Mouse (Mus musculus): Measurements from ENCODE around the gene Thra. TPM values are rescaled to one million over a fixed set of nuclear protein-coding genes. Genes with fewer than 3 reads are reported as not detected.

The Thra gene
- polyA plus RNA-seq, 1 experiment from 2014 or later = 6.1 TPM

GRCm38 (mm10) chr11:98796515-98797216, 56.2 kb downstream of the Thra start:
- ATAC-seq = 0 out of 2 replicates have a peak, but pooled peaks have one; percentile 5
- peak overlapping the region; percentile 96 for H3K4me2 ChIP-seq (ENCODE audit: low read depth, low read length)
- H3K9me3 ChIP-seq (ENCODE audit: low read length) = no peaks in the 10 kb centered on the region
- peak overlapping the region; percentile 99 for H3K9ac ChIP-seq (replicated peaks)
- 3% methylated on average over 23 of the region's 23 CpGs for WGBS (ENCODE audit: insufficient replicate concordance)
- TF ChIP-seq CTCF (IDR thresholded peaks at IDR 0.05; ENCODE audit: low read depth) (no peak), EP300 (IDR thresholded peaks at IDR 0.05; ENCODE audit: low read depth) (no peak)
- H3K27me3 ChIP-seq (ENCODE audit: insufficient read depth, low read length) = no peaks in the 10 kb centered on the region
- H3K27ac ChIP-seq (ENCODE audit: low read depth) = peak overlapping the region; percentile 99
- H3K36me3 ChIP-seq (replicated peaks; ENCODE audit: insufficient read depth, low read length) = peaks cover 23% of the 10 kb centered on the region
- H3K4me3 ChIP-seq (ENCODE audit: low read depth, low read length) = peak overlapping the region; percentile 99
- peak; percentile 75 for DNase-seq
- peaks cover 24% of the 10 kb centered on the region for H3K4me1 ChIP-seq (ENCODE audit: insufficient read depth)

GRCm38 (mm10) chr11:98797306-98797705, 56.9 kb downstream of the Thra start:
- H3K4me3 ChIP-seq (ENCODE audit: low read depth, low read length) = peak overlapping the region; percentile 99
- H3K27ac ChIP-seq (ENCODE audit: low read depth) = peak overlapping the region; percentile 99
- DNase-seq (no peak), ATAC-seq (no peak)
- peak overlapping the region; percentile 96 for H3K4me2 ChIP-seq (ENCODE audit: low read depth, low read length)
- H3K36me3 ChIP-seq (replicated peaks; ENCODE audit: insufficient read depth, low read length) = peaks cover 30% of the 10 kb centered on the region
- TF ChIP-seq CTCF (IDR thresholded peaks at IDR 0.05; ENCODE audit: low read depth) = no peak
- no peak for TF ChIP-seq EP300 (IDR thresholded peaks at IDR 0.05; ENCODE audit: low read depth)
- 8% methylated on average over 5 of the region's 5 CpGs for WGBS (ENCODE audit: insufficient replicate concordance)
- H3K27me3 ChIP-seq (ENCODE audit: insufficient read depth, low read length) = no peaks in the 10 kb centered on the region
- no peaks in the 10 kb centered on the region for H3K9me3 ChIP-seq (ENCODE audit: low read length)
- peaks cover 24% of the 10 kb centered on the region for H3K4me1 ChIP-seq (ENCODE audit: insufficient read depth)
- peak overlapping the region; percentile 99 for H3K9ac ChIP-seq (replicated peaks)

GRCm38 (mm10) chr11:98797909-98798308, 57.5 kb downstream of the Thra start:
- H3K36me3 ChIP-seq (replicated peaks; ENCODE audit: insufficient read depth, low read length) = peaks cover 35% of the 10 kb centered on the region
- H3K4me2 ChIP-seq (ENCODE audit: low read depth, low read length) = peak overlapping the region; percentile 96
- H3K9me3 ChIP-seq (ENCODE audit: low read length) = no peaks in the 10 kb centered on the region
- H3K4me1 ChIP-seq (ENCODE audit: insufficient read depth) = peaks cover 24% of the 10 kb centered on the region
- no peak for TF ChIP-seq CTCF (IDR thresholded peaks at IDR 0.05; ENCODE audit: low read depth)
- TF ChIP-seq EP300 (IDR thresholded peaks at IDR 0.05; ENCODE audit: low read depth) = no peak
- DNase-seq (no peak), ATAC-seq (no peak)
- peak overlapping the region; percentile 99 for H3K4me3 ChIP-seq (ENCODE audit: low read depth, low read length)
- WGBS (ENCODE audit: insufficient replicate concordance) = 60% methylated on average over 4 of the region's 4 CpGs
- no peak overlapping the region for H3K27ac ChIP-seq (ENCODE audit: low read depth)
- H3K27me3 ChIP-seq (ENCODE audit: insufficient read depth, low read length) = no peaks in the 10 kb centered on the region
- H3K9ac ChIP-seq (replicated peaks) = 0 out of 2 replicates have a peak overlapping the region, but pooled peaks have one; percentile 99

GRCm38 (mm10) chr11:98804605-98805004, 64.2 kb downstream of the Thra start, which contains the start of gene Casc3:
Gene Casc3, plus strand, starts transcription at chr11:98804905.
- 0 out of 2 replicates have a peak within 1 kb of the TSS, but pooled peaks have one; percentile 45 for H3K27ac ChIP-seq (ENCODE audit: low read depth)
- no peak within 1 kb of the TSS for H3K4me3 ChIP-seq (ENCODE audit: low read depth, low read length)
- no peak within 1 kb of the TSS for H3K4me2 ChIP-seq (ENCODE audit: low read depth, low read length)
- no peak for DNase-seq
- TF ChIP-seq CTCF (IDR thresholded peaks at IDR 0.05; ENCODE audit: low read depth) = no peak
- TF ChIP-seq EP300 (IDR thresholded peaks at IDR 0.05; ENCODE audit: low read depth) = no peak
- 85% methylated on average over 5 of the region's 5 CpGs for WGBS (ENCODE audit: insufficient replicate concordance)
- H3K4me1 ChIP-seq (ENCODE audit: insufficient read depth) = peaks cover 8% of the 10 kb centered on the region
- H3K36me3 ChIP-seq (replicated peaks; ENCODE audit: insufficient read depth, low read length) = peaks cover 59% of the 10 kb centered on the region
- ATAC-seq = no peak
- H3K9ac ChIP-seq (replicated peaks) = no peak within 1 kb of the TSS
- no peaks in the 10 kb centered on the region for H3K9me3 ChIP-seq (ENCODE audit: low read length)
- no peaks in the 10 kb centered on the region for H3K27me3 ChIP-seq (ENCODE audit: insufficient read depth, low read length)

GRCm38 (mm10) chr11:98808417-98808816, 68.0 kb downstream of the Thra start:
- DNase-seq (no peak), ATAC-seq (no peak)
- no peaks in the 10 kb centered on the region for H3K27me3 ChIP-seq (ENCODE audit: insufficient read depth, low read length)
- peaks cover 50% of the 10 kb centered on the region for H3K36me3 ChIP-seq (replicated peaks; ENCODE audit: insufficient read depth, low read length)
- 75% methylated on average over 2 of the region's 2 CpGs for WGBS (ENCODE audit: insufficient replicate concordance)
- no peak overlapping the region for H3K4me3 ChIP-seq (ENCODE audit: low read depth, low read length)
- H3K4me2 ChIP-seq (ENCODE audit: low read depth, low read length) = no peak overlapping the region
- no peak overlapping the region for H3K27ac ChIP-seq (ENCODE audit: low read depth)
- H3K9me3 ChIP-seq (ENCODE audit: low read length) = no peaks in the 10 kb centered on the region
- TF ChIP-seq EP300 (IDR thresholded peaks at IDR 0.05; ENCODE audit: low read depth) = no peak
- TF ChIP-seq CTCF (IDR thresholded peaks at IDR 0.05; ENCODE audit: low read depth) = no peak
- peaks cover 14% of the 10 kb centered on the region for H3K4me1 ChIP-seq (ENCODE audit: insufficient read depth)
- H3K9ac ChIP-seq (replicated peaks) = no peak overlapping the region

- Histone ChIP-seq H3K27ac (ENCODE audit: low read depth) (peak overlapping the region; percentile 99), H3K9me3 (ENCODE audit: low read length) (no peaks in the 10 kb centered on the region), H3K4me2 (ENCODE audit: low read depth, low read length) (peak overlapping the region; percentile 92), H3K4me3 (ENCODE audit: low read depth, low read length) (peak overlapping the region; percentile 97), H3K36me3 (replicated peaks; ENCODE audit: insufficient read depth, low read length) (peaks cover 47% of the 10 kb centered on the region), H3K4me1 (ENCODE audit: insufficient read depth) (peaks cover 14% of the 10 kb centered on the region), H3K9ac (replicated peaks) (peak overlapping the region; percentile 96), H3K27me3 (ENCODE audit: insufficient read depth, low read length) (no peaks in the 10 kb centered on the region)
- ATAC-seq = peak; percentile 99
- DNase-seq = peak; percentile 99
- under 1% methylated on average over 63 of the region's 84 CpGs for WGBS (ENCODE audit: insufficient replicate concordance)
- TF ChIP-seq EP300 (IDR thresholded peaks at IDR 0.05; ENCODE audit: low read depth) (no peak), CTCF (IDR thresholded peaks at IDR 0.05; ENCODE audit: low read depth) (peak; percentile 56)
These were observed 69.2 kb downstream of the Thra start for GRCm38 (mm10) chr11:98809457-98810290.

Data from liver, postnatal 0 days (tissue).